Mouse (Mus musculus) embryonic facial prominence, embryonic 15.5 days (tissue): Measurements from ENCODE around the gene Tsga10ip. TPM values are rescaled to one million over a fixed set of nuclear protein-coding genes. Genes with fewer than 3 reads are reported as not detected.

Experiments
- ATAC-seq: fragments of 200-750 bp; cut with Nextera tagmentation; 2 replicates; pipeline ENCODE4 v1.8.0; 2017; ENCODE audit warnings: low read depth, moderate TSS enrichment; ENCODE audit not compliant: insufficient number of reproducible peaks, low FRiP score, low TSS enrichment
- H3K27ac ChIP-seq: fragments of 300-500 bp; sonication (generic); replicated peaks from 2 replicates; pipeline ENCODE4 v1.5.1; 2015; ENCODE audit warnings: mild to moderate bottlenecking, inconsistent platforms
- H3K27me3 ChIP-seq: fragments of 300-500 bp; sonication (generic); 2 replicates; pipeline ENCODE4 v1.6.1; 2015; ENCODE audit warnings: inconsistent platforms
- H3K36me3 ChIP-seq: fragments of 300-500 bp; sonication (generic); 2 replicates; pipeline ENCODE4 v1.6.1; 2015; ENCODE audit warnings: mild to moderate bottlenecking, inconsistent platforms
- H3K4me1 ChIP-seq: fragments of 300-500 bp; sonication (generic); 2 replicates; pipeline ENCODE4 v1.6.1; 2015; ENCODE audit warnings: inconsistent platforms
- H3K4me2 ChIP-seq: fragments of 300-500 bp; sonication (generic); replicated peaks from 2 replicates; pipeline ENCODE4 v1.6.1; 2015; ENCODE audit warnings: mild to moderate bottlenecking, inconsistent platforms
- H3K4me3 ChIP-seq: fragments of 300-500 bp; sonication (generic); replicated peaks from 2 replicates; pipeline ENCODE4 v1.5.1; 2015; ENCODE audit warnings: mild to moderate bottlenecking, inconsistent platforms
- H3K9ac ChIP-seq: fragments of 300-500 bp; sonication (generic); 2 replicates; pipeline ENCODE4 v1.6.1; 2015; ENCODE audit warnings: inconsistent platforms
- H3K9me3 ChIP-seq: fragments of 300-500 bp; sonication (generic); replicated peaks from 2 replicates; pipeline ENCODE4 v1.6.1; 2016; ENCODE audit warnings: inconsistent platforms
- WGBS: fragments of 180-500 bp; shearing (Covaris S2); methylation state at CpG from one replicate; pipeline ENCODE4 v1.1.7; 2015; 5-methylcytosine and 5-hydroxymethylcytosine counted together
- polyA plus RNA-seq: library from polyadenylated mRNA; unstranded; fragments of >200 nt; fragmentation: Nextera tagmentation; extraction: Ambion mirVana; gene quantifications from 2 replicates; pipeline ENCODE4 v1.2.1, GENCODE M21; 2015

Gene Tsga10ip
- polyA plus RNA-seq, 1 experiment from 2014 or later: 0.72 TPM

DNA sequence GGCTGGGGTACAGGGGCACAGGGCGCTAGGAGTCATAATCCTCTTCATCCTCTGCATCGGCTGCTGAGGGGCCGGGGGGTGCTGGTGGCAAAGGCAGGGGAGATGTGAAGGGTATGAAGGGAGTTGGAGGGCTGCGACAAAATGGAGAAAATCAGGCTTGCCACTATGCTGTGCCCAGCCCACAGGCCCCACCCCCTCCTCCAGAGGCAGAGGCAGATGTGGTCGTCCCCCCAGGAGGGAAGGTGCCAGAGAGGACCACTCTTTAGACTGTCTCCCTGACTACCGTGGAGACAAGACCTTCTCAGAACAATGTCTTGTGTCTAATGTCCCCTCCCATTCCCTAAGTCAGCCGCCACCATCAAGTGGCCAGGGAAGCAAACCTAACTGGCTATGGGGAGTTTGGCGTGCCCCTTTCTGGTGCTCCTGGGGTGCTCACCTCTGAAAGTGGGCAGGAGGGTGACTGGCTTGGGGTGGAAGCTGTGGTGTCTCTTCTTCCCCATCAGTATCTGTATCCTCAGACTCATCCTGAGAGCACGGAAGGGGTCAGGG is 20.6 kb upstream of the Tsga10ip start:
- H3K4me3 ChIP-seq: peak overlapping the region; percentile 87
- H3K27ac ChIP-seq: peak overlapping the region; percentile 94; the same call in 1 of the 2 replicates
- H3K27me3 ChIP-seq: no peaks in the 10 kb centered on the region
- H3K9me3 ChIP-seq: no peaks in the 10 kb centered on the region
- peaks cover 50% of the 10 kb centered on the region for H3K36me3 ChIP-seq
- H3K4me1 ChIP-seq: peaks cover 41% of the 10 kb centered on the region
- H3K9ac ChIP-seq: no peak overlapping the region
- WGBS: 78% methylated on average over 9 of the region's 9 CpGs
- H3K4me2 ChIP-seq: peak overlapping the region; percentile 75
- no peak for ATAC-seq

GRCm38 (mm10) chr19:5422267-5422666 is 19.9 kb upstream of the Tsga10ip start:
- no peak overlapping the region for H3K27ac ChIP-seq
- H3K4me3 ChIP-seq: no peak overlapping the region
- WGBS: 83% methylated on average over 10 of the region's 10 CpGs
- H3K27me3 ChIP-seq: no peaks in the 10 kb centered on the region
- ATAC-seq: no peak
- H3K9ac ChIP-seq: no peak overlapping the region
- no peaks in the 10 kb centered on the region for H3K9me3 ChIP-seq
- H3K36me3 ChIP-seq: peaks cover 48% of the 10 kb centered on the region
- H3K4me2 ChIP-seq: no peak overlapping the region
- H3K4me1 ChIP-seq: peaks cover 40% of the 10 kb centered on the region

- ATAC-seq: no peak
- Histone ChIP-seq H3K27me3 (no peaks in the 10 kb centered on the region), H3K9me3 (no peaks in the 10 kb centered on the region), H3K4me1 (peaks cover 35% of the 10 kb centered on the region), H3K4me2 (no peak overlapping the region), H3K9ac (no peak overlapping the region), H3K4me3 (no peak overlapping the region), H3K36me3 (peaks cover 44% of the 10 kb centered on the region), H3K27ac (no peak overlapping the region)
- 81% methylated on average over 5 of the region's 5 CpGs for WGBS
Observed at GRCm38 (mm10) chr19:5421784-5422183, 19.5 kb upstream of the Tsga10ip start.

DNA sequence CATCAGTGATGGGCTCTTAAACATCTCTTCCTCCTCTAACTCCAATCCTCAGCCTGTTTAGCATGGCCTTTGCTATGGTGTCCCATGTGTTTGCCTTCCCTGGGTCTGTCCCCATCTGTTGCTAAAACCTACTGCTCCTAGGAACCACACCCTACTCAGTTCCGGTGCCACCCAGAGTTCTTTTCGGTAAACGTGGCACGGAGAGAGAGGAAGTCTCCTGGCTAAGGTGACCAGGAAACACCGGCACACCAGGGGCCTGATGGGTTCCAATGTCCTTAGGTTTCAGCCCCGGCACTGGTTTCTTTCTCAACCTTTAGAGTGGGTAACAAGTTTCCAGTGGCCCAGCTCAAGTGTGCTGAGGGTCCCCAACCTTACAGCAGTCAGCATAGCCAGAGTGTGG is 18.3 kb upstream of the Tsga10ip start:
- H3K4me3 ChIP-seq: no peak overlapping the region
- no peak overlapping the region for H3K9ac ChIP-seq
- no peak overlapping the region for H3K27ac ChIP-seq
- 90% methylated on average over 6 of the region's 6 CpGs for WGBS
- H3K36me3 ChIP-seq: peaks cover 38% of the 10 kb centered on the region
- no peaks in the 10 kb centered on the region for H3K9me3 ChIP-seq
- H3K4me2 ChIP-seq: no peak overlapping the region
- H3K4me1 ChIP-seq: peaks cover 23% of the 10 kb centered on the region
- H3K27me3 ChIP-seq: no peaks in the 10 kb centered on the region
- no peak for ATAC-seq

- 88% methylated on average over 9 of the region's 9 CpGs for WGBS
- ATAC-seq: no peak
- H3K27ac ChIP-seq: no peak overlapping the region
- peaks cover 38% of the 10 kb centered on the region for H3K36me3 ChIP-seq
- H3K4me1 ChIP-seq: peaks cover 23% of the 10 kb centered on the region
- H3K4me2 ChIP-seq: no peak overlapping the region
- H3K4me3 ChIP-seq: no peak overlapping the region
- no peaks in the 10 kb centered on the region for H3K9me3 ChIP-seq
- no peak overlapping the region for H3K9ac ChIP-seq
- H3K27me3 ChIP-seq: no peaks in the 10 kb centered on the region
Observed at GRCm38 (mm10) chr19:5419630-5420029, 17.3 kb upstream of the Tsga10ip start.

GRCm38 (mm10) chr19:5418750-5419466 is 16.6 kb upstream of the Tsga10ip start:
- no peak overlapping the region for H3K9ac ChIP-seq
- H3K27ac ChIP-seq: no peak overlapping the region
- no peaks in the 10 kb centered on the region for H3K27me3 ChIP-seq
- peaks cover 38% of the 10 kb centered on the region for H3K36me3 ChIP-seq
- no peak for ATAC-seq
- WGBS: 92% methylated on average over 8 of the region's 8 CpGs
- H3K4me3 ChIP-seq: no peak overlapping the region
- peaks cover 22% of the 10 kb centered on the region for H3K4me1 ChIP-seq
- H3K4me2 ChIP-seq: no peak overlapping the region
- H3K9me3 ChIP-seq: no peaks in the 10 kb centered on the region

DNA sequence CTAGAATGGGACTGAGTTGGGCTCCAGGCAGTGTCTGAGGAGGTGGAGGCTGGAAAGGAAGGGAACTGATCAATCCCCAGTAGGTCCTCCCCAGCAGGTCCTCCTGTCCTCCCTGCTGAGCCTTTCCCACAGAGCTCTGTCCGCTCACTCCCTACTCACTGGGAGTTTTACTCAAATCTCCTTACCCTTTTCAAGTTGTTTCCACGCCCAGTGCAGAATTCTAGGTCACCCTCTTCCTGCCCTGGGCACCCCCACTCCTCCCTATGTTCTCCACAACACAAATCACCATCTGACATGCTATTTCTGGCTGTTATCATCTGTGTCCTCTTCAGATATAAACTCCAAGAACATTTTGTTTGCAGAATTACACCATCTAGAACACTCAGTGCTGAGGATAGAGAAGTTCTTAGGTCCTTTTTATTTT is 12.2 kb upstream of the Tsga10ip start:
- Histone ChIP-seq H3K36me3 (peaks cover 2% of the 10 kb centered on the region), H3K9me3 (no peaks in the 10 kb centered on the region), H3K4me2 (no peak overlapping the region), H3K27ac (no peak overlapping the region), H3K27me3 (no peaks in the 10 kb centered on the region), H3K4me3 (no peak overlapping the region), H3K9ac (no peak overlapping the region), H3K4me1 (no peaks in the 10 kb centered on the region)
- ATAC-seq: no peak
- 52% methylated on average over 2 of the region's 2 CpGs for WGBS

DNA sequence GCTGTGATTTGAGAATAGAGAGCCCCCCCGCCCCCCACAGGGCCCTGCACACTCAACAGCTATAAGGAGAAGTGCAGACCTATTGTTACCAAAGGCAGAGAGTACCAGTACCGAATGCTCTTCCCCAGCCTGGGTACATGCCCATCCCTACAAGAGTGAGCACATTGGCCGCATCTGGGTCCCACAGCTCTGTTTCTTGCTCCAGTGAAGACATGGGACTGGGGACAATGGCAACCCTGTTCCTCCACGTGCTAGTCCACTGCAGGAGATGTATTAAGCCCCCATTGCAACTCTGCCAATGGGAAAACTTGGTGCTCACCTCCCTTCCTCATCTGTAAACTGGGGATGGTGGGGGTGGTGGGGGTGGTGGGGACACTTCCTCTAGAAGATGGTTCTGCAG is 11.5 kb upstream of the Tsga10ip start:
- Histone ChIP-seq H3K36me3 (no peaks in the 10 kb centered on the region; the same call in 1 of the 2 replicates), H3K9ac (no peak overlapping the region), H3K27me3 (no peaks in the 10 kb centered on the region), H3K27ac (no peak overlapping the region), H3K4me1 (peaks cover 5% of the 10 kb centered on the region; the same call in 1 of the 2 replicates), H3K4me3 (no peak overlapping the region), H3K9me3 (no peaks in the 10 kb centered on the region), H3K4me2 (no peak overlapping the region)
- ATAC-seq: no peak
- 72% methylated on average over 4 of the region's 4 CpGs for WGBS

GRCm38 (mm10) chr19:5411961-5412360 is 9.6 kb upstream of the Tsga10ip start:
- no peak overlapping the region for H3K9ac ChIP-seq
- H3K4me2 ChIP-seq: no peak overlapping the region
- H3K9me3 ChIP-seq: no peaks in the 10 kb centered on the region
- WGBS: 45% methylated on average over 5 of the region's 5 CpGs
- no peaks in the 10 kb centered on the region for H3K27me3 ChIP-seq
- no peaks in the 10 kb centered on the region for H3K36me3 ChIP-seq
- H3K27ac ChIP-seq: no peak overlapping the region
- peaks cover 20% of the 10 kb centered on the region for H3K4me1 ChIP-seq
- no peak overlapping the region for H3K4me3 ChIP-seq
- ATAC-seq: no peak

DNA sequence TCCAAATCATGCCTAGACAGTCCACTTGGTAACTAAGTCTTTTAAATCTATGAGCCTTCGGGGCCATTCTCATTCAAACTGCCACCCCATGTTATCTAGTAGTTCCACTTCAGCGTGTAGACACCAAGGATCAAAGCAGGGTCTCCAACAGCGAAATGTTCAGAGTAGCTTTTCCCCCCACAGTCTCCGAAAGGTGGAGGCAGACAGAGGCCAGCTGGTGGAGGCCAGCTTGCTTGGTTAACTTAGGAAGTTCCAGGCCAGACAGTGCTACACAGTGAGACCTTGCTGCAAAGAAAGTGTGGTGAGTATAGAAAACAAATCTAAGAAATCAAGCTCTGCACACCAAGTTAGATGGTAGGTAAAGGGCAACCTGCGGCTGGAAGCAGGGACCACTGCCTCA is 8.3 kb upstream of the Tsga10ip start:
- WGBS: 85% methylated on average over 5 of the region's 5 CpGs
- H3K36me3 ChIP-seq: no peaks in the 10 kb centered on the region
- no peaks in the 10 kb centered on the region for H3K9me3 ChIP-seq
- ATAC-seq: no peak
- no peak overlapping the region for H3K4me2 ChIP-seq
- H3K27ac ChIP-seq: no peak overlapping the region
- no peak overlapping the region for H3K9ac ChIP-seq
- H3K4me1 ChIP-seq: peaks cover 23% of the 10 kb centered on the region
- H3K27me3 ChIP-seq: no peaks in the 10 kb centered on the region
- H3K4me3 ChIP-seq: no peak overlapping the region

DNA sequence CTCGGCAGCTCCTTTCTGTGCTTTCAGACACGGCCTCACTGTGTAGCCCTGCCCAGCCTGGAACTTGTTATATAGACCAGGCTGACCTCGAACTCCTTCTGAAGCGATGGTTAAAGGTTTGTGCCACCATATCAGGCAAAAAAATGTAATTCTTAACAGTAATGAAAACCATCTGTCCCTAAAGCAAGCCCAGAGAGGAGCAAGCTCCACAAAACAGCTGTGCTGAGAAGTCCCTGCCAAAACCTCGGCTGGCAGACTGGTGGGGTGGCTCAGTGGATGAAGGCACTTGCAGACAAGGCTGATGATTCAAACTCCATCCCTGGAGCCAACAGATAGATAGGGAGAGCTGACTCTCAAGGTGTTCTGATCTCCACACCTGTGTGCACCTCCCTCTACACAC is 6.7 kb upstream of the Tsga10ip start:
- Histone ChIP-seq H3K4me1 (peaks cover 23% of the 10 kb centered on the region), H3K27ac (no peak overlapping the region), H3K27me3 (no peaks in the 10 kb centered on the region), H3K9ac (no peak overlapping the region), H3K4me3 (no peak overlapping the region), H3K36me3 (no peaks in the 10 kb centered on the region), H3K9me3 (no peaks in the 10 kb centered on the region), H3K4me2 (no peak overlapping the region)
- no peak for ATAC-seq
- 37% methylated on average over 5 of the region's 5 CpGs for WGBS
